Mouse (Mus musculus): ENCODE measurements at regions not wholly inside any gene's neighbourhood (a gene's known extent, or its start where the extent isn't known, plus 50 kb on each side); places are given as distances from the start of the nearest gene placed in this dataset.
A peak's percentile ranks its signal among the peaks of the same experiment; 100 is the strongest.

- Histone ChIP-seq H3K27me3 (ENCODE audit: control insufficient read depth, insufficient read depth, low read length) (no peaks in the 10 kb centered on the region), H3K4me3 (replicated peaks; ENCODE audit: insufficient read depth, low read depth, low read length) (no peak overlapping the region), H3K27ac (ENCODE audit: insufficient read depth, low read length) (no peak overlapping the region), H3K4me1 (ENCODE audit: control insufficient read depth, insufficient read depth, low read length) (peaks cover 27% of the 10 kb centered on the region)
- no peak for DNase-seq
- 87% methylated on average over 6 of the region's 6 CpGs for WGBS
- TF ChIP-seq POLR2A (IDR thresholded peaks at IDR 0.05; ENCODE audit: borderline replicate concordance, insufficient read depth, low read length) (no peak), CTCF (IDR thresholded peaks at IDR 0.05; ENCODE audit: borderline replicate concordance, insufficient read depth, low read depth, low read length) (no peak)
These were observed 60.8 kb downstream of the Rpusd4 start for GRCm38 (mm10) chr9:35328503-35328902.

- no peak for TF ChIP-seq CTCF (IDR thresholded peaks at IDR 0.05; ENCODE audit: borderline replicate concordance, insufficient read depth, low read depth, low read length)
- no peak for TF ChIP-seq POLR2A (IDR thresholded peaks at IDR 0.05; ENCODE audit: borderline replicate concordance, insufficient read depth, low read length)
- Histone ChIP-seq H3K4me1 (ENCODE audit: control insufficient read depth, insufficient read depth, low read length) (peaks cover 42% of the 10 kb centered on the region), H3K27me3 (ENCODE audit: control insufficient read depth, insufficient read depth, low read length) (no peaks in the 10 kb centered on the region), H3K4me3 (replicated peaks; ENCODE audit: insufficient read depth, low read depth, low read length) (no peak overlapping the region), H3K27ac (ENCODE audit: insufficient read depth, low read length) (peak overlapping the region; percentile 42)
- peak in 1 of 2 experiments; percentile 34 for DNase-seq
- WGBS: 47% methylated on average over 2 of the region's 2 CpGs
These were observed 62.7 kb downstream of the Rpusd4 start for GRCm38 (mm10) chr9:35330386-35330785.

DNA sequence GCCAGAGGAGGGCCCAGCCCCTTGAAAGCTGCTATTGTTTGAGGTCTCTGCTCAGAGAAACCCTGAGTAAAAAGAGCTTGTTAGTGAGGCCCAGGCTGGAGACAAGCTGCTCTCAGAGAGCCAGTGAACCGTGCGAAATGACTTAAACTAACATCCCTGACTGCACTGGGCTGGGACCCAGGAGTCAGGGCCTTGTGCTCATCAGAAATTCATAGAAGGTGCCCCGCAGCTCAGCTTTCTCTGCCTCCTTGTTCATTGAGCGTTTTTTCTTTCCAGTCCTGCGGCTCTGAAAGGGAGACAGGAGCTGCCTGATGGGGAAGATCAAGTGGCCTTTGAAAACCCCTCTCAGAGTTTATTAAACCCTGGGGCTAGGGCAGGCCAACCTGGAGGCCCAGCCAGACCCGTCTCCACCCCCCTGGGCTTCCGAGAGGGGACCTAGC, 63.6 kb downstream of the Rpusd4 start:
- peak overlapping the region; percentile 26; the same call in 1 of the 2 replicates for H3K27ac ChIP-seq (ENCODE audit: insufficient read depth, low read length)
- peaks cover 46% of the 10 kb centered on the region for H3K4me1 ChIP-seq (ENCODE audit: control insufficient read depth, insufficient read depth, low read length)
- no peak for TF ChIP-seq CTCF (IDR thresholded peaks at IDR 0.05; ENCODE audit: borderline replicate concordance, insufficient read depth, low read depth, low read length)
- H3K27me3 ChIP-seq (ENCODE audit: control insufficient read depth, insufficient read depth, low read length): no peaks in the 10 kb centered on the region
- WGBS: 31% methylated on average over 7 of the region's 7 CpGs
- peak; percentile 54 to 66 for DNase-seq
- no peak overlapping the region for H3K4me3 ChIP-seq (replicated peaks; ENCODE audit: insufficient read depth, low read depth, low read length)

DNA sequence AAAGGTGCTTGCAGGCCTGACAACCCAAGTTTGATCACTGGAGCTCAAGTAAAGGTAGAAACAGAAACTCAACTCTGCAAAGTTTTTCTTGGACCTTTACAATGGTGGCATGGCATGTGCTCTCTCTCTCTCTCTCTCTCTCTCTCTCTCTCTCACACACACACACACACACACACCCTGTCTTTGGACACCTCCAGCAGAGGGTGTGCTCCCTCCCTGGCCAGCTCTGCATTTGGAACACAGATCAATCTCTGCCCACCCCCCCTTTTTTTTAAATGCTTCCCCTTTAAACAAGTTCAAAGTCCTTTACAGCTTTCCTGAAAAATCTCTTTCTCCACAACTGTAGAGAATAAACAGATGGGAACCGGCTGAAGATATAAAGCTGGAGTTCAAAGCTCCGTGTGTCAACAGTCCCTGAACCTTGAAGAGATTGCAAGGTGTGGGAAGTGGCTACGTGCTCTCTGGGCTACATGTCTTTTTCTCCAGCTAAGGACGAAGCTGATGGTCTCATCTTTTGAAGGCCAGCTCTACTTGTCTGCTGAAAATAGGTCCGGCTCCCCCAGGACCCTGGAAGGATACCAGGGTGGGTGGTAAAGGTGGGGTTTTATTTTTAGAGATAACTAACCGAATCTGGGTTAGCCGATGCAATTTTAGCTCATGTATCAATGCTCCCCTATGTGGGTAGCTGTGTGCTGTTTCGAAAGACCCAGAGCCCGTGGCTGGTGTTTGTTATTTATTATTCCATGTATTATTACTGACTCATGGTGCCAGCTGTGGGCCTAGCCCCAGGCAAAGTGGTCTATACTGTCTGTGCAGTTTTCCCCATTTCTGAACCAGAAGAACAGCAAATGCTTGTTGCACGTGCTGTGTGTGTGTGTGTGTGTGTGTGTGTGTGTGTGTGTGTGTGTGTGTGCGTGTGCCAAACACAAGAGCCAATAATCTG, 65.3 kb downstream of the Rpusd4 start:
- TF ChIP-seq CTCF (IDR thresholded peaks at IDR 0.05; ENCODE audit: borderline replicate concordance, insufficient read depth, low read depth, low read length) (no peak), POLR2A (IDR thresholded peaks at IDR 0.05; ENCODE audit: borderline replicate concordance, insufficient read depth, low read length) (no peak)
- Histone ChIP-seq H3K27me3 (ENCODE audit: control insufficient read depth, insufficient read depth, low read length) (no peaks in the 10 kb centered on the region), H3K4me3 (replicated peaks; ENCODE audit: insufficient read depth, low read depth, low read length) (no peak overlapping the region), H3K27ac (ENCODE audit: insufficient read depth, low read length) (no peak overlapping the region), H3K4me1 (ENCODE audit: control insufficient read depth, insufficient read depth, low read length) (peaks cover 56% of the 10 kb centered on the region)
- WGBS: 85% methylated on average over 11 of the region's 11 CpGs
- no peak for DNase-seq

DNA sequence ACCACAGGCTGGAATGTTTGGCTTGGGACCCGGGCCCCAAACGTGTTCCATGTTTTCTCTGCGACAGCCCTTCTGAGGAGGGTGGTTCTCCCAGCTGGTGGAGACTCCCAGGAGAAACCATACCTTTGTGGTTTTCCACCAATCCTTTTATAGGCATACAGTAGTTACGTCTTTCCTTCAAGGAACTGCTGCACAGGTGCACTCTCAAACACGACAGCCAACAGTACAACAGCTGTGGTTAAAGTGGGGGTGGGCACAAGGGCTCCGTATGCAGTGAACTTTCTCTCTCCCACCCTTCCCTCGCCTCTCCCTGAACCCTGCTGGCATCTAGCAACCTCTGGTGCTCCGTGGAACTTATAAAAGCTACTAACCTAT, 66.0 kb downstream of the Rpusd4 start:
- peaks cover 59% of the 10 kb centered on the region for H3K4me1 ChIP-seq (ENCODE audit: control insufficient read depth, insufficient read depth, low read length)
- no peak overlapping the region for H3K27ac ChIP-seq (ENCODE audit: insufficient read depth, low read length)
- no peak overlapping the region for H3K4me3 ChIP-seq (replicated peaks; ENCODE audit: insufficient read depth, low read depth, low read length)
- no peak for DNase-seq
- TF ChIP-seq CTCF (IDR thresholded peaks at IDR 0.05; ENCODE audit: borderline replicate concordance, insufficient read depth, low read depth, low read length) (no peak), POLR2A (IDR thresholded peaks at IDR 0.05; ENCODE audit: borderline replicate concordance, insufficient read depth, low read length) (no peak)
- no peaks in the 10 kb centered on the region for H3K27me3 ChIP-seq (ENCODE audit: control insufficient read depth, insufficient read depth, low read length)
- WGBS: 71% methylated on average over 8 of the region's 8 CpGs

DNA sequence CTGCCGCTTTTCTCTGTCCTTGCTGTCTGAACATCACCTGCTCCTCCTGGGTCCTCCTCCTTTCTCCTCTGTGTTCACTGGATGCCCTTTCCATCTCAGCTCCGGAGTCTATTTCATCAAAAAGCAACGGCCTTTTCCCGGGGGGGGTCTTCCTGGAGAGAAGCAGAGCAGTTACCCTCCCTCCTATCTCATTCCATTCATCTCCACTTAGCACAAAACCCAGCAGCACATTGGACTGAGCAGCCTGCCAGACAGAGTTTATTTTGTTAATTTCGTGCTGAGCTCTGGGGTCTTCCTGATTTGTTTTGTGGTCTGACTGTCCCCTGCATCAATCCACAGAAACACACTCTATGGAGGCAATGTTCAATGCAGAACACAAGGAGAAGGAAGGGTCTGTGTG, 66.9 kb downstream of the Rpusd4 start:
- DNase-seq: no peak
- 67% methylated on average over 5 of the region's 5 CpGs for WGBS

GRCm38 (mm10) chr9:35335181-35335580, 67.5 kb downstream of the Rpusd4 start:
- Histone ChIP-seq H3K4me1 (ENCODE audit: control insufficient read depth, insufficient read depth, low read length) (peaks cover 57% of the 10 kb centered on the region), H3K4me3 (replicated peaks; ENCODE audit: insufficient read depth, low read depth, low read length) (no peak overlapping the region), H3K27ac (ENCODE audit: insufficient read depth, low read length) (peak overlapping the region; percentile 95), H3K27me3 (ENCODE audit: control insufficient read depth, insufficient read depth, low read length) (no peaks in the 10 kb centered on the region)
- TF ChIP-seq POLR2A (IDR thresholded peaks at IDR 0.05; ENCODE audit: borderline replicate concordance, insufficient read depth, low read length) (no peak), CTCF (IDR thresholded peaks at IDR 0.05; ENCODE audit: borderline replicate concordance, insufficient read depth, low read depth, low read length) (no peak)
- 61% methylated on average over 3 of the region's 3 CpGs for WGBS
- peak; percentile 51 to 53 for DNase-seq

More for the DNA sequence above, 66.9 kb downstream of the Rpusd4 start:
- Histone ChIP-seq H3K4me3 (replicated peaks; ENCODE audit: insufficient read depth, low read depth, low read length) (no peak overlapping the region), H3K4me1 (ENCODE audit: control insufficient read depth, insufficient read depth, low read length) (peaks cover 58% of the 10 kb centered on the region), H3K27me3 (ENCODE audit: control insufficient read depth, insufficient read depth, low read length) (no peaks in the 10 kb centered on the region), H3K27ac (ENCODE audit: insufficient read depth, low read length) (peak overlapping the region; percentile 95)
- no peak for TF ChIP-seq POLR2A (IDR thresholded peaks at IDR 0.05; ENCODE audit: borderline replicate concordance, insufficient read depth, low read length)
